Mouse (Mus musculus): Measurements from ENCODE around the gene Vmn2r90. TPM values are rescaled to one million over a fixed set of nuclear protein-coding genes. Genes with fewer than 3 reads are reported as not detected.

The Vmn2r90 gene
- polyA plus RNA-seq (2014; fragmentation: Illumina TruSeq; extraction: RNeasy Lipid Tissue Mini Kit (QIAGEN cat#74804)), result not detected

GRCm38 (mm10) chr17:17703447-17703846 lies at the start of gene Vmn2r90:
Vmn2r90 (plus strand) TSS chr17:17703747.

Other genes with a start within 250 kb of the Vmn2r90 start
- 171 TPM for gene Lnpep, start 78.7 kb upstream of the Vmn2r90 start, polyA plus RNA-seq (2014; fragmentation: Illumina TruSeq; extraction: RNeasy Lipid Tissue Mini Kit (QIAGEN cat#74804))
- gene Spaca6, start 123.4 kb downstream of the Vmn2r90 start, polyA plus RNA-seq (2014; fragmentation: Illumina TruSeq; extraction: RNeasy Lipid Tissue Mini Kit (QIAGEN cat#74804)), result 29.2 TPM
- gene Has1, start 151.5 kb downstream of the Vmn2r90 start, polyA plus RNA-seq (2014; fragmentation: Illumina TruSeq; extraction: RNeasy Lipid Tissue Mini Kit (QIAGEN cat#74804)), result not detected
- 0.71 TPM for gene Fpr1, start 180.2 kb downstream of the Vmn2r90 start, polyA plus RNA-seq (2014; fragmentation: Illumina TruSeq; extraction: RNeasy Lipid Tissue Mini Kit (QIAGEN cat#74804))
- 2.3 TPM for gene Fpr2, start 184.1 kb downstream of the Vmn2r90 start, polyA plus RNA-seq (2014; fragmentation: Illumina TruSeq; extraction: RNeasy Lipid Tissue Mini Kit (QIAGEN cat#74804))
- gene Fpr3, start 184.1 kb downstream of the Vmn2r90 start, polyA plus RNA-seq (2014; fragmentation: Illumina TruSeq; extraction: RNeasy Lipid Tissue Mini Kit (QIAGEN cat#74804)), result not detected

Data from ovary, adult 10 weeks (tissue).